Mouse (Mus musculus) CD4-positive, CD25-positive, alpha-beta regulatory T cell, adult 2 months (primary cell): ENCODE measurements around the gene Hexim2.
A peak's percentile ranks its signal among the peaks of the same experiment; 100 is the strongest.

ENCODE experiments used
- DNase-seq: peaks from one replicate; pipeline ENCODE4 v3.0.0-alpha.2; 2012; ENCODE audit warnings: low read depth, low spot score

The Hexim2 gene

DNA sequence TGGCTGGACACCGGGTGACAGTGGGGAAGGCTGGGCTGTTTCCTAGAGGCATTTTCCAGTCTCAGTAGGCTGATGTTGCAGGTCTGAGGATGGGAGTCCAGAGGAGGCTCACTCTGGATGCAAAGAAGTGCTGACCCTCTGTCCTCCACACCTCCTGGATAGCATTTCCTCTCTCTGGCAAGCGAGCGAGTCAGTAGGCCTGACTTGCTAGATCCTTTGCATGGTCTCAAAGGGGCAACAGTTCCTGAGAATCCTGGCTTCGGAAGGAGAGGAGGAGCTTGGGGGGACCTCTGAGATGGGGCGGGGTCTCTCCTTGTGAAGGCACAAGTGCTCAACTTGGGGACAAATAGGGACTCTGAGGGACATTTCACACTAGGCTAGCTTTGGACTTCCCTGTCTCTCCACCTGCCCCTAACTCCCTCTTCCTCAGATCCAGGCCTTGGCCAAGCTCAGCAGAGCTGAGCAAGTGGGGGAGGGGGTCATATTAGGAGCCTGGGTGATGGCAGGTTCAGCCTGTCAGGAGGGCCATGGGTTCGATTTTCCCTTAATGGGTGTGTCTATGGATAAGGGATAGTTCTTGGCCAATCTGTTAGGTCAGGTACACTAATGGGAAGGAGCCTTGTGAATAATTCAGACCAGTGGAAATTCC lies 40.3 kb downstream of the Hexim2 start:
- DNase-seq, result peak; percentile 24

DNA sequence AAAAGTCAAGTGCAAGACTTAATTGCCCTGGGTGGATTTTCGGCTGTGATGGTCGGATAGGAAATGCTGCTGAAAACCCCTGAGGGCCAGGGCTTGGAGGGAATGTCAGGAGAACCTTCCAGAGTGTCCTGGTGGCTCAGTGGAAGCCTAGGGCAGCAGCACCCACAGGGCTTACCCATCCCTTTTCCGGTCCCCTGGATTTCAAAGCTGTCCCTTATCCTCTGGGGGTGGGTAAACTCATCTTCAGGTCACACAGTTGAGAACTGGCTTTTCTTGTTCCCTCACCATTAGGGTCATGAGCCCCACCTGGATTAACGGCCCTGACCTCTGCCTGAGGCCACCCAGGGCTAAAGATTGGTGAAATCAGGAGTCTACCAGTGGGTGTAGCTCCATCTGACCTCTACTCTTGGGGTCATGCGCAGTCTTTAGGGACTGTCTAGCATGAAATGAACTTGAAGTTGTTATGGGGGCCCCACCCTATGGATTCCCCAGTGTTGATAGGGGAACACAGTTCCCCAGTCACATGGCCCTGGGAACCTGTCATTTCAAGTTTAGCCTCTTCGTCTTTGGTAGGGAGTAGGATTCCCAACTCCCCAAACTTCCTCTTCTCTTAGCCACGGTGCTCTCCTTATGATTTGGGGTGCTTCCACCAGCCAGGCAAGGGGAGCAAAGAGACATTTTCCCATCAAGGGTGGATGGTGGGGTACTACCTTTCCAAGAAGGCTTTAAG lies 41.0 kb downstream of the Hexim2 start:
- DNase-seq, result no peak

DNA sequence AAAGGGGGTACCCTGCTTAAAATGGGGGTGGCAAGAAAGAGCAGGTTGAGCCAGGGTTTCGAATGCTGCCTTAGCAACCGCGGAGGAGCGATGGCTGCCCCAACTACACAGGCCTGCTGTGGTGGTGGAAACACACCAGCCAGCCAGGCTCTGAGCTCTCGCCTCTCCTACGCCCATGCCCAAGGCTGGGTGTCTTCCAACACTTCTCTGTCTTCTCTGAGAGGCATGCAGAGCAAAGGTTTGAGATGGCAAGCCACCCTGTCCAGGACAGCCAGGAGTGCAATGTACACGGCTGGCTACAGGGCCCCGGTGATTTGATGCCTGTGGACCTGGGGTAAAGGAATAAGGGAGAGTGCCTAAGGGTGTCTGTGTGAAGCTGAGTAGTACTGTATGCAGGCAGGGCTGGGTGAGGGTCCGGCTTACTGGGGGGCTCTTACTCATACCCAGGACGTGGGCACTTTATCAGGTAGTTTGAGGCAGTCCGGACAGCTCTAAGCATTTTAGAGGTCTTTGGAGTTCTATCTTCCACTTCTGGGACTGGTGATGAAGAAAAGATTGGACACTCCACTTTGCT lies 41.6 kb downstream of the Hexim2 start:
- peak; percentile 52 for DNase-seq

DNA sequence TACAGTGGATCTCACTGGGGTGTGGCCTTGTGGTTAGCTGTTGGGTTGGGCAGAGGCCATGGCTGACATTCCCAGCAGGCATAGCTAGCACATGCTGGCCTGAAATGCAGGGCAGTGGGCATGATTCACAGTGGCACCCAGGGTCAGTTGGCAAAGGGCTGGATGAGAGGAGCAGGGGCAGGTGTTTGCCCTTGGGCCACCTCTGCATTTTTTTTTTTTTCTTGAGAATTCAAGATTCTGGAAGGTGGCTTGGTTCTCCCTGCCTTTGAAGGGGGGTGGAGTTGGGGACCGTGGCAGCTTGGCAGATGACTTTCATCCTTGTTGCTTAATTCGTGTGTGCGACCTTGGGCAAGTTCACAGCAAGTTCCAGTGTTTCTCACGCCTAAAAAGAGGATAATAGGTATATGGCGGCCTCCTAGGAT lies 42.2 kb downstream of the Hexim2 start:
- DNase-seq, result no peak

DNA sequence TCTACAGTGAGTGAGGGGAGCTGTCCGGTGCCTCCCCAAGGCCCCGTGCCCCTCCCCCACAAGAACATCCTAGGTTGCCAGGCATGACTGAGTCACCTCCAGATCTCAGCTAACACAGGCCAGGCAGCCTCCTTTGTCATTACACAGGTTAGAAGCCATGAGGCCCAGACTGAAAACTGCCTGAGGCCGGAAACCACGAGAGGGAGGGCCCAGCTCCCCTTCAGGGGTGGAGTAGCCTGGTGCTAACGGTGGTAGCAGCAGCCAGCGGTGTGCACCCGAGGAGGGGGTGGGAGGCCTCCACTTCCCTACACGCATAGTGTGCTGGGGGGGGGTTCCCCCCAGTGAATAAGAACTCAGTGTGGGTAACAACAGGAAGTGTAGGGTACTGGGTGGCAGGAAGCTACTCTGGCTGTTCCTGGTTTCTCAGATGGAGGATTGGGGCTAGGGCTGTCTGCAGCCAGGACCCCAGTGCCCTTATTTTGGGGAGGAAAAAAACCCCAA lies 42.7 kb downstream of the Hexim2 start:
- DNase-seq, result peak; percentile 96

DNA sequence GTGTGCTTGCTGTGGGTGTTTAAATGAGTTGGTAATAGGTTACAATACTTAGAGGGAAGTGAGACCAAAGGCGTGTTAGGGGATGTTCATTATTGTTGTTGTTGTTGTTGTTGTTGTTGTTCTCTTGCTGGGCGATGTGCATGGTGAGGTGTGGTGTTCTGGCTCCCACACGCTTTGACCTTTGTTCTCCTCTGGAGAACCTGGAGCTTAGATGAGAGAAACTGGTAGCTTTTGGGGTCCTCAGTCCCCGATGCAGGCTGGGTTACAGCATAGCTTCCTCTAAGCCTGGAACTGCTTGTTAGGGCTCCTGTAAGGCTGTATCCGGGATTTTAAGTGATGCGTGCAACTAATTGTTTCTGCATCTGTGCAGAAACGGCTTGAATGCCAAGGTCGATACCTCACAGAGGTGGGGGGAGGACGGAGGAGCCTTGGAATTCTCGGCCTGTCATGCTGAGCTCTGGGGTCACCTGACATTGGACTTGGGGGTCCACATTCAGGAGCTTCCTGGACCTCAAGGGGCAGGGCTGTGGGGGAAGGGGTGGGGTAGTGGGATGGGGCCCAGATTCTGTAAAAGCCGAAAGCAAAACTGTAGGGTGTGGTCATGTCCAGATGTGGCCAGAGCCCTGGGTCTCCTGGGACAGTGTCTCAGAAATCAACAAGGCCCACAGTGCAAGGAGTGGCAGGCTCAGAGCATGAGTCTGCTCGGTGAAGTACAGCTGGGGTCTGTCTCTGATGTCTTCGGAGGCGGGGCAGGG lies 43.6 kb downstream of the Hexim2 start:
- DNase-seq, result no peak

DNA sequence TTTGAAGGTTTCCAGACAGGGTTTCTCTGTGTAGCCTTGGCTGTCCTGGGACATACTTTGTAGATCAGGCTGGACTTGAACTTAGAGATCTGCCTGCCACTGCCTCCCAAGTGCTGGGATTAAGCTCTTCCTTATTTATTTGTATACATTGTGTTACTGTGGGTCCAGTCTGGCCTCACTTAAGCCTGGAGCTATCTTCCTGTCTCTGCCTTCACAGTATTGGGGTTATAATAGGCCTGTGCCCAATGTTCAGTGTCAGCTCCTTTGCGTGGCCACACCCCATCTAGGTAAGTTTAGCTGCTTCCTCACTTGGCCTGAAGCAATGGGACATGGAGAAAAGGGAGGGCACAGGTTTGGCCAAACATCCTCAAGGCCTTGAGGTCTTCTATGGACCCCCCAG lies 44.3 kb downstream of the Hexim2 start:
- no peak for DNase-seq

DNA sequence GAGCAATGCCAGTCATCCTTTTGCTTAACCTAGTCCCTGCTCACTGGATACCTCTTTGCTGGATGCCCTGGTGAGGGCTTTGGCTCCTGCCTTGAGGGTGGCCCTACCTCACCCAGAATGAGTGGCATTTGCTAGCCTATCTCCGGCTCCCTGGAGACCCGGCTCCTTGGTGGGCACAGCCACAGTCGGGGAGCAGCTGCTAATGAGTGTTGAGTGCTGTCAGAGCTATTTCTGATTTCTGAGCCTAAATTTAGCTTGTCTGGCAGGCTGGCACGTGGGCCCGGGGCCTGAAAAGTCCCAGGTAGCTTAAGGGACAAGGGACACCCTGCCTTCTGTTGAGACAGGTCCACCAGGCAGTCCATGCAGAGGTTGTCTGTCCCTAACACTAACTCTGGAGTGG lies 45.0 kb downstream of the Hexim2 start:
- no peak for DNase-seq

DNA sequence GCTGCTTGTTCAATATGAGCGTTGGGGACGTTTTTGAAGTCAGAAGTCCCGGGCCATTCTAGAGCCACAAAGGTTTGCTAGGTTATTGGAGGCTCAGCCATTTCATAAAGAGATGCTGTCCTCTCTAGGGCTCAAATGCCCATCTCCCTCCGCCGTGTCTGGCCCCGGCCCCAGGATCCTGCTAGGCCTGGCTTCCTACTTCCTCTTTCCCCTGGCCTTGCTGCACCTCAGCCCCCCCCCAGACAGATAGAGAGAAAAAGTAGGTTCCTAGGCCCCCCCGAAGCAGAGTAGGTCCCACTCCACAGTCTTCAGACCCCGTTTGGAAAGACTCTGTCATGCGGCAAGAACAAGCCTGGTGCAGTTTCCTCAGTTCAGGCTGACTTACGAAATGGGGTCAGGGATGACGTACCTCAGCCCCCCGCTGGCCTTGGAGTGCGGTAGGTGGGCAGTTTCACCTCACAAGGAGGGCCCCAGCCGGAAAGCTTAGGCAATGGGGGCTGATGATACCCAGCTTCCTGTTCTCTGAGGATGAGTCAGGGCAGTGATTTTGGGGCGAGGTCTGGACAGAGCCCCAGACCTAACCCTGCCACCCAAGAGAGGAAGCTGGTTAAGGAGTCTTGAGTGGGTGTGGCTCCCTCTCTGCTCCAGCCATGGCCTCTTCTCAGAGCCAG lies 45.7 kb downstream of the Hexim2 start:
- peak; percentile 62 for DNase-seq

DNA sequence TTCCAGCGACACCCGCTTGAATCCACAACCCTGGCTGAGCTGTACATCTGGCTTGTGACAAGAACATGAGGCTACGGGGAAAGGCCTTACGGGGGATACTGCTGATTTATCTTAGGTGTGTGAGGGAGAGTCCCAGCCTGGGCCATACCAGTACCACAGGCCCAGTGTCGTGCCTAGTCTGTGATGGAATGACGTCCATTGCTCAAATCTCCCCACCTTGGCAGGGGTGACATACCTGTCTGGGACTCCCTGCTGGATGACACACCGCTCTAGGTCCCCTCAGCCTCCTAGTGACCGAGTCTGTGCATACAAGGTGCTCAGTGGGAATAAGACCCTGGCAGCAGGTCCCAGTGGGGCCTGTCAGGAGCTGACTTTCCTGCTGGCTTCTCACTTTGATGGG lies 46.5 kb downstream of the Hexim2 start:
- DNase-seq, result no peak

DNA sequence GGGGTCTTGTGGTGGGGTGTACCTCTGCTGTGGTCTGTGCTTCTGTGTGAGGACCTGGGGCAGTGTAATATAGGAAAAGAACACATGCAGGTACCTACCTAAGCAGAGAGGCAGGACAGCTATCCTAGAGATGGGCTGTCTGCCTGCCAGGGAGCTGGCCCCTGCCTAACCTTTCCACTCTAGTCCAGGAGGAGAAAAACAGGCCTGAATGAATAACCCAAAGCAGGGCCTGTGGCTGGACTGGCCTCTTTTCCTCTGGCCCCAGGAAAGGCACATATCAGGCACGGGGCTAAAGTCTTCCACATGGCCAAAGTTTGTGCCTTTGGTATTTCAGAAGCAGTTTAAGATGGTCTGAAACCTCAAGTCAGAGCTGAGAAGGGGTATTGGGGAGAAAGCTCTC lies 48.2 kb downstream of the Hexim2 start:
- DNase-seq, result no peak

DNA sequence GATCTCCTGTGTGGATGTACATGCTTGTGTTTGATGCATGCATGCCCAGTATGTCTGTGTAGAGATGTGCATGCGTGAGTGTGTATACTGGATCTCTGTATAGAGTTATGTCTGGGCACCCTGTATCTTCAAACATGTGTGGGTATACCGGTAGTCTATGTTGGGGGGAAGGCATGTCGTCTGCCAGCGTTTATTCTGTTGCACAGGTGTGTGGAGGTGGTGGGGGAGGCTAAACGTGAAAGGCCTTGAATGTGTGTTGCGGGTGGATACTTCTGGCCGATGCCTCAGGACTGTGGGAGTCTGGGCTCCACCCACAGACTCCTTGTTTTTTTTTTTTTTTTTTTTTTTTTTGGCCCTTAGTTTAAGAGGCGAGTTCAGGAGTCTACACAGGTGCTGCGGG lies 49.1 kb downstream of the Hexim2 start:
- no peak for DNase-seq

DNA sequence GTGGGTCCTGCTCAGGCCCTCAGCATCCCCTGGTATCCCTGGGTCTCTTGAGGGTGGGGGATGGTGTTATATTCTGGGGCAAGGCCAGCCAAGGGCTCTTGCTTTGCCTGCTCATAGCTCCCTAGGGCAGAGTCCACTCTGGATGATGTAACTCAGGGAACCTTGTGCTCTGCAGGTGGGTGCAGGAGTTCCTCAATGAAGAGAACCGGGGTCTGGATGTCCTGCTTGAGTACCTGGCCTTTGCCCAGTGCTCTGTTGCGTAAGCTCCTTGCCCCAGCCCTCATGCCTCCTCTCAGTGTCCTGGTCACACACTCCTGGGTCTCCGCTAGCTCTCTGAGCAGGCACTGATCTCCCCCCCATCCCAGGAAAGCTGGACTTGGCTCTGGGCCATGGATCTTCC lies 49.7 kb downstream of the Hexim2 start:
- DNase-seq, result no peak

DNA sequence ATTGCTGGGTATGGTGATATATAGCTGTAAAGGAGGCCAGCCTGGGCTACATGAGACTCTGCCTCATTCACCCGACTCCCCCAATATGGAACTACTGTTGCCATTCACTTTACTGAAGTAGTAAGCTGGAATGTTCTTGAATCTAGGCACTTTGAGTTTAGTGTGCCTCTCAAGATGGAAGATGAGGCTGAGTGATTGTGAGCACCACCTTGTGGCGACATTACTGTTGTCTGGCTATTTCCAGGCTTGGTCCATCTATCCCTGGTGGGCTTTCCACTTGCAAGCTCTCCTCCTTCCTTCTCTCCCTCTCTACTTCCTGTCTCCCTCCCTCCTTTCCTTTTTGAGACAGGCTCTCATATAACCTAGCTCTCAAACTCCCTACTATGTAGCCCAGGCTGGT lies 52.7 kb downstream of the Hexim2 start:
- peak; percentile 81 for DNase-seq
